Mouse (Mus musculus): ENCODE data around the gene Nr4a2.

Gene Nr4a2

DNA sequence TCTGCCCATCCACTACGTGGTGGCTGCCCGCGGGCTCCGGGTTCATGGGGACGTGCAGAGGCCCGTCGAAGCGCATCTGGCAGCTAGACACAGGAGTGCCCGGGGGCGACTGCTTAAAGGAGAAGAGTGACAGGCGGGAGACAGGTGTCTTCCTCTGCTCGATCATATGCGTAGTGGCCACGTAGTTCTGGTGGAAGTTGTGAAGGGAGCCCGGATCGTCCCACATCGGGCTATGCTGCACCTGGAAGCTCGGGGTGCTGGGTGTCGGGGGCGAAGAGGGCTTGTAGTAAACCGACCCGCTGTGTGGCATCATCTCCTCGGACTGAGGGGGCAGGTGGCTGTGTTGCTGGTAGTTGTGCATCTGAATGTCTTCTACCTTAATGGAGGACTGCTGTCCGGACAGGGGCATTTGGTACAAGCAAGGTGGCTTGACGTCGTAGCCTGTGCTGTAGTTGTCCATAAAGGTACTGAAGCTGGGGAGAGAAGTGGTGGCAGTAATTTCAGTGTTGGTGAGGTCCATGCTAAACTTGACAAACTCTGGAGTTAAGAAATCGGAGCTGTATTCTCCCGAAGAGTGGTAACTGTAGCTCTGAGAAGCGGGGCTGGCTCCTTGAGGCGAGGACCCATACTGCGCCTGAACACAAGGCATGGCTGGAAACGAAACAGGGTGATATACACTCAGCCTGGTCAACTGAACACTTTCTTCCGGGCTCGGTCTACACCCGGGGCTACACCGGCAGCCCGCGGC is 11.8 kb downstream of the Nr4a2 start:
- no peak for DNase-seq (ENCODE audit: low spot score in 2 of 2)

DNA sequence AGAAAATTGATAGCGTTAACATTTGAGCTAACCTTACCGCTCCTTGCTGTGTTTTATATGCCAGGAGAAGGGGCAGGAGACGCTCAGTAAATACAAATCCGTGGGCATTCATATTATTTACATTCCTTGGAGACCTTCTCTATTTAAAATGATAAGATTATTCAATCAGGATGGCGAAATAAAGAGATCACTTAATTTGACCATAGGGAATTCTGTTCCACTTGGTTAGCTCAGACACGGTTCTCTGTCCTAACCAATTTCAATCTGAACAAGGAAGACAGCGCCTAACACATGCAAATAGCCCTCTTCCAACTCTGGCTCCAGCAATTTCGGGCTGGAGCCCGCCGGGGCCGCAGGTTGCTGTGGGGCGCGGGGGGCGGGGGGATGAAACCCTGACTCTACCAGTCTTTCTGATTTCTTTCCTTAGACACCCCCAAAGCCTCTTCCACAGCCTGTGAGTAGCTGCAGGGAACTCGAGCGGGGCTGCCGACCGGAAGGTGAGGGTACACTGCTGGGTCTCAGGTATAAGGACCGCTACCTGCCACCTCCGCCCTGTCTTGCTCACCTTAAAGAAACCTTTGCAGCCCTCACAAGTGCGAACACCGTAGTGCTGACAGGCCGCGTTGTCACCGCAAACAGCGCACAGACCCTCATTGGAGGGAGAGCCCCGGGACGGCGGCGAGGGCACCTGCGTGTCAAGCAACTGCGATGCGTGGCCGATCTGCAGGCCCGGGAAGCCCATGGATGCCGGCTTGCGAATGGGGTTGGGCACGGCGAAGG is 12.6 kb downstream of the Nr4a2 start:
- no peak for DNase-seq (ENCODE audit: low spot score in 2 of 2)

DNA sequence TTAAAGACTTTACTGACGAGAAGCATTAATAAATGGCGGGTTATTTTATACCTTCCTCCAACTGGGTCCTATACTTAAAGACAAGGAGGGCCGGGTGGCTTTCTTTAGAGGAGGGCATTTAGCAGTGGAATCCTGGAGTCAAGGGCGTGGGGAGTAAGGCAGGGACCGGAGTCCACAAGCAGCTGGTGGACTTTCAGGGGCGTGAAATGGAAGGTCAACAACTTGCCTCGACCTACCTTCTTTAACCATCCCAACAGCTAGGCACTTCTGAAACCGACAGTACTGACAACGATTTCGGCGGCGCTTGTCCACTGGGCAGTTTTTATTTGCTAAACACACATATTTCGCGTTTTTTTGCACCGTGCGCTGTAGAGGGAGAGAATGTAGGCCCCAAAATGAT is 13.4 kb downstream of the Nr4a2 start:
- DNase-seq (ENCODE audit: low spot score in 2 of 2) = no peak

- no peak for DNase-seq (ENCODE audit: low spot score in 2 of 2)
Observed at GRCm38 (mm10) chr2:57109926-57110325, 13.9 kb downstream of the Nr4a2 start.

DNA sequence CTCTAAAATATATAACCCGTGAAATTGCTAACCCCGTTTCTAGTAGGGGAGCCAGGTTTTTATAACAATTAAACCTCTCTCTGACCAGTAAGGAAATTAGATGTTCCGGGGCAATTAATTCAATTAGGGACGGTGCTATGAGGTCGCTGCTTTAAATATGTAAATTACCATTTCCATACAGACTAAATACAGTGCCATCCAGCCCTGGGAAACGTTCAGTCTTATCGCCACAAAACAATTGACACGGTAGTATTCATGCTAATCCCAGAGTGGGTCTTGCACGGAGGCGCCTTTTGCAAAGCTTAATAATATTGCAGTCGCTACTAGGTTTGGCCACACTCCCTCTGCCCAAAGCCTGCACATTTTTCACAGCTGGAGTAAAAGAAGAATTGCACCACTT is 14.5 kb downstream of the Nr4a2 start:
- DNase-seq (ENCODE audit: low spot score in 2 of 2) = no peak

GRCm38 (mm10) chr2:57108349-57108930 is 15.4 kb downstream of the Nr4a2 start:
- no peak for DNase-seq (ENCODE audit: low spot score in 2 of 2)

- no peak for DNase-seq (ENCODE audit: low spot score in 2 of 2)
Observed at GRCm38 (mm10) chr2:57105401-57105800, 18.4 kb downstream of the Nr4a2 start.

GRCm38 (mm10) chr2:57104731-57105130 is 19.1 kb downstream of the Nr4a2 start:
- no peak for DNase-seq (ENCODE audit: low spot score in 2 of 2)

- DNase-seq (ENCODE audit: low spot score in 2 of 2) = no peak
Observed at GRCm38 (mm10) chr2:57103845-57104660, 19.8 kb downstream of the Nr4a2 start.

DNA sequence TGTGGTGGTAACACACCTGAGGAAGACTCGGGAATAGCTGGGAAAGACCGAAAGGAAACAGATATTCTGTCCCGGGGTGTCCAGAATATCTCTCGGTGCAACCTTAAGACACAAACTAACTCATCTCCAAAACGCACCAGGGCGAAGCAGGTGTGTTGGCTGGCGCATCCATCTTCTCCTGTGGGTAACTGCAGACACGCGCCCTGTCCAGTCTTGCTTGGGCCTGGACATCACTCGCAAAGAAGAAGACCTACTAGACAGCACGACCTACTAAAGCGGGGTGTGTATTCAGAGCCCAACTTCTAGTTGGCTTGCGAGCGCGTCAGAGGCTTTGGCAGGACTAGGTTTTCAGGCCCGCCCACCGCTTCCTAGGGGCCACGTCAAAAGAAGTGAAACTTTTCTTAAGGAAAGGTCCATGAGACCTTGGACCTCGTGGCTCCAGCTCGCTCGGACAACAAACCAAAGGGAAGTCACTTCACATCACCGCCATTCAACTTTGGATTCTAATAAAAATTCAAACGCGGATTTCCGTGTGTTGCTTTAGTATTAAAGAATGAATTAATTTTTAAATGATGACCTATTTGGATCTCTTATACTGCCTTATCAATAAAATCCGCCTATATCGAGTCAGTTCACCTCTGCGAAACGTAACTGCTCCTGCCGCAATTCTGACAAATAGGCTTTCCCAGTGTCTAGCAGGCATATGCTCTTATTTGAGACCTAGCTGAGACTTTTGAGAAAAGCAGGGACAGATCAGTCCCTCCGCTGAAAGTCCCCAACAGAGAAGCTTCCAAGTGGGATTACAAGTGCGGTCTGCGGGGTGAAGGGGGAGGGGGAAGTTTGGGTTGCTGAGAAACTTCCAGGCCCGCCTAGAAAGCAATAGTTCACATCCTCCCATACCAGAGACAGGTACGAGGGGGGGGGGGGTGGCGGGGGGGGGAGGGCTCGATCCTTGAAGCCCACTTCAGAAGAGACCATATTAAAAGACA is 20.7 kb downstream of the Nr4a2 start:
- no peak for DNase-seq (ENCODE audit: low spot score in 2 of 2)

GRCm38 (mm10) chr2:57102091-57102855 is 21.5 kb downstream of the Nr4a2 start:
- DNase-seq (ENCODE audit: low spot score in 2 of 2) = no peak

DNA sequence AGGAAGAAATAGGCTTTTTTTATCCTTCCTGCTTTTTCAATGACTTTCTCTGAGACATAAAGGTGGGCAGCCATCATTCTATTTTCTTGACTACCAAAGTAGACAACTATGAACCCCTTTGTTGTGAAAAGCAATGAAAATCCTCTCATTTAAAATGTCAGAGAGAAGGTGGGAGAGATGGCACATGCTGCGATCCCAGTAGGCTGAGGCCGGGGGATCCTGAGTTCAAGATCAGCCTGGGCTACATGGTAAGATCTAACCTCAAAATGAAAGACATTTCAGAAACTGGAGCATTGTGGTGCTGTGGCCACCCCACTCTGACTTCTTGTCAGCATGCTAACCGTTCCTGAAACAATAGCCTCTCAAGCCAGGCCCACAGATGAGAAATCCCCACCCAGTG is 23.6 kb downstream of the Nr4a2 start:
- no peak for DNase-seq (ENCODE audit: low spot score in 2 of 2)

DNA sequence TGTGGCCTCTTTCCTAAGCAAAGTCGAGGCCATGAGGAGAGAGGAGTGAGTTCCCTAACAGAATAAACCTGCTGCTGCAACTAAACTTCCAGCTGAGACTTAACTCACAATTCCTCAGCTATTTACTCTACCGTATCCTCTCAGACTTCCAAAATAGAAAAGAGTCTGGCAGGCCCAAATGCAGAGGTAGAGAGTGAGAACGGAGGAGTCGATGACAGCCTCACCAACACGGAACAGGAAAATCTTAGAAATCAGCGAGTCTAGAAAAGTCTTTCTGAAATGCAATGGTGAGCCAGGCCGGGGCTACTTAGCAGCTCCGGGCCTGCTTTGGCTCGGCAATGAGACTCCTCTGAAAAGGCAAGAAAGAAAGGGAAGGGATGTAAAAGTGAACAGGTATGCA is 51.4 kb downstream of the Nr4a2 start:
- DNase-seq (ENCODE audit: low spot score in 2 of 2) = no peak

- no peak for DNase-seq (ENCODE audit: low spot score in 2 of 2)
Observed at GRCm38 (mm10) chr2:57063480-57063879, 60.3 kb downstream of the Nr4a2 start.
